Mouse (Mus musculus) olfactory bulb, adult 2 months (tissue): ENCODE results near the gene Naa15.

Source experiments
- CTCF ChIP-seq: fragments of 200-500 bp; IDR thresholded peaks from 2 replicates; pipeline ENCODE4 v1.5.1; 2012; ENCODE audit warnings: low read depth, mild to moderate bottlenecking, low read length, moderate library complexity; ENCODE audit not compliant: insufficient read depth
- POLR2A ChIP-seq: fragments of 200-500 bp; IDR thresholded peaks from 2 replicates; pipeline ENCODE4 v1.6.1; 2012; ENCODE audit warnings: mild to moderate bottlenecking, low read depth, low read length, moderate library complexity; ENCODE audit not compliant: insufficient read depth

- TF ChIP-seq POLR2A (no peak), CTCF (no peak)
Measured at GRCm38 (mm10) chr3:51481881-51482280, 66.9 kb downstream of the Naa15 start.
